Mouse (Mus musculus) kidney, embryonic 16.5 days (tissue): Measurements from ENCODE around the gene Rgs16. TPM values are rescaled to one million over a fixed set of nuclear protein-coding genes. Genes with fewer than 3 reads are reported as not detected.

Source experiments
- ATAC-seq: fragments of 200-750 bp; cut with Nextera tagmentation; 2 replicates; pipeline ENCODE4 v1.8.0; 2017; ENCODE audit warnings: moderate TSS enrichment; ENCODE audit not compliant: low FRiP score, low TSS enrichment
- H3K27ac ChIP-seq: fragments of 300-500 bp; sonication (generic); 2 replicates; pipeline ENCODE4 v1.5.1; 2014; ENCODE audit warnings: low read length
- H3K27me3 ChIP-seq: fragments of 300-500 bp; sonication (generic); 2 replicates; pipeline ENCODE4 v1.6.1; 2014; ENCODE audit warnings: low read length, control low read depth, mixed read lengths; ENCODE audit not compliant: insufficient read depth
- H3K36me3 ChIP-seq: fragments of 300-500 bp; sonication (generic); 2 replicates; pipeline ENCODE4 v1.6.1; 2014; ENCODE audit warnings: low read length, control low read depth, mixed read lengths; ENCODE audit not compliant: insufficient read depth
- H3K4me1 ChIP-seq: fragments of 300-500 bp; sonication (generic); 2 replicates; pipeline ENCODE4 v1.6.1; 2014; ENCODE audit warnings: low read length, control low read depth, mixed read lengths; ENCODE audit not compliant: insufficient read depth
- H3K4me2 ChIP-seq: fragments of 300-500 bp; sonication (generic); replicated peaks from 2 replicates; pipeline ENCODE4 v1.6.1; 2014; ENCODE audit warnings: low read depth, low read length
- H3K4me3 ChIP-seq: fragments of 300-500 bp; sonication (generic); 2 replicates; pipeline ENCODE4 v1.5.1; 2014; ENCODE audit warnings: mild to moderate bottlenecking, low read length
- H3K9ac ChIP-seq: fragments of 300-500 bp; sonication (generic); replicated peaks from 2 replicates; pipeline ENCODE4 v1.6.1; 2014; ENCODE audit warnings: low read length
- H3K9me3 ChIP-seq: fragments of 300-500 bp; sonication (generic); 2 replicates; pipeline ENCODE4 v1.6.1; 2016; ENCODE audit warnings: low read length, control low read depth
- WGBS: fragments of 180-500 bp; shearing (Covaris S2); extraction: QIAGEN DNeasy Blood & Tissue Kit; methylation state at CpG from one replicate; pipeline ENCODE4 v1.1.7; 2014; 5-methylcytosine and 5-hydroxymethylcytosine counted together
- polyA plus RNA-seq: library from polyadenylated mRNA; unstranded; fragments of >200 nt; fragmentation: Nextera tagmentation; extraction: Ambion mirVana; gene quantifications from 2 replicates; pipeline ENCODE4 v1.2.1, GENCODE M21; 2015

Rgs16 gene
- polyA plus RNA-seq, 1 experiment from 2014 or later, result 4.5 TPM

DNA sequence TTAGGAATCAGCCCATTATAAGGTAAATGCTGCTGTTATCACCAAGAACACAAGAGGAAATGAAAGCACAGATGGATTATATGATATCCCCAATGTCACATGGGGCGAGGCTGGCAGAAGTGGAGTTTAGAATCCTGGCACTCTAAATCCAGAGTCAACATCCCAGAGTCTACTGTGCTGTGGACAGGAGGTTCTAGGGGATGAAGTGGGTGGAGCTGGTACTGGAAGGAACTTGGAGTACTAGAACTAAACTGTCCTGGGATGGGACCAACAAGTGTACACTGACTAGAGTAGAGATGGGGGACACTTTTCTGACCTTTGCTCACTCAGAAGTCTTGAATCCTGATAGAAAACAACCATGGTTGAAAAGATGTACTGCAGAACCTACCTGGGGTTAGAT lies 38.7 kb upstream of the Rgs16 start:
- ATAC-seq, result no peak
- no peak overlapping the region for H3K4me3 ChIP-seq
- no peaks in the 10 kb centered on the region for H3K27me3 ChIP-seq
- WGBS, result 94% methylated on average over 1 of the region's 1 CpGs
- H3K9ac ChIP-seq, result no peak overlapping the region
- H3K4me1 ChIP-seq, result peaks cover 24% of the 10 kb centered on the region
- H3K9me3 ChIP-seq, result no peaks in the 10 kb centered on the region
- H3K36me3 ChIP-seq, result no peaks in the 10 kb centered on the region
- no peak overlapping the region for H3K4me2 ChIP-seq
- H3K27ac ChIP-seq, result no peak overlapping the region

GRCm38 (mm10) chr1:153702166-153702852 lies 37.8 kb upstream of the Rgs16 start:
- ATAC-seq, result no peak

DNA sequence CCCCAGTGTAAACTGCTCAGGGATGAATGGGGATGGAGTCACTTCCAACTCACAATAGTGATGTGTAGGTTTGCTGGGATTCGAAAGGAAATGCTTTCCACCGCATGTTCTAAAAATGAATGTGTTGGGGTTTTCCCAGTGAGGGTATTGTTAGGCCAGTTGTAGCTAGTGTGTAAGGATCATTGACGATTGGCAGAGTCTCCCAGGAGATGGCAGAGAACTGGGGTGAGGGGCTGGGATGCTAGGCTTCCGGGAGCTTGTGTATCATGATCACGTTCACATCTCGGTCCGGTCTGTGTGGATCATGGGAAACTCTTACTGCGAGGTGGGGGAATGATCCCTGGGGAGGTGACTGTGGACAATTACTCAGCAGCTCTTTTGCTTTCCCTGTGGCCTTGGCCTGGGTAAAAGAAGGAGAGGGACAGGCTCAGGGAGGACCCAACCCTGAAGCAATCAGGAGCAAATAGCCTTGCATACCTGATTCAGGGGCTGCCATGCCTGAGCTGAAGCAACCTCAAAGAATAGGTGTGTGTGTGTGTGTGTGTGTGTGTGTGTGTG lies 37.2 kb upstream of the Rgs16 start:
- WGBS, result 67% methylated on average over 8 of the region's 8 CpGs
- no peaks in the 10 kb centered on the region for H3K36me3 ChIP-seq

More at GRCm38 (mm10) chr1:153702166-153702852, 37.8 kb upstream of the Rgs16 start:
- H3K9ac ChIP-seq, result no peak overlapping the region
- no peaks in the 10 kb centered on the region for H3K36me3 ChIP-seq
- WGBS, result 81% methylated on average over 8 of the region's 8 CpGs
- H3K27me3 ChIP-seq, result no peaks in the 10 kb centered on the region
- peaks cover 24% of the 10 kb centered on the region for H3K4me1 ChIP-seq
- H3K27ac ChIP-seq, result no peak overlapping the region
- H3K9me3 ChIP-seq, result no peaks in the 10 kb centered on the region
- H3K4me3 ChIP-seq, result no peak overlapping the region
- no peak overlapping the region for H3K4me2 ChIP-seq

DNA sequence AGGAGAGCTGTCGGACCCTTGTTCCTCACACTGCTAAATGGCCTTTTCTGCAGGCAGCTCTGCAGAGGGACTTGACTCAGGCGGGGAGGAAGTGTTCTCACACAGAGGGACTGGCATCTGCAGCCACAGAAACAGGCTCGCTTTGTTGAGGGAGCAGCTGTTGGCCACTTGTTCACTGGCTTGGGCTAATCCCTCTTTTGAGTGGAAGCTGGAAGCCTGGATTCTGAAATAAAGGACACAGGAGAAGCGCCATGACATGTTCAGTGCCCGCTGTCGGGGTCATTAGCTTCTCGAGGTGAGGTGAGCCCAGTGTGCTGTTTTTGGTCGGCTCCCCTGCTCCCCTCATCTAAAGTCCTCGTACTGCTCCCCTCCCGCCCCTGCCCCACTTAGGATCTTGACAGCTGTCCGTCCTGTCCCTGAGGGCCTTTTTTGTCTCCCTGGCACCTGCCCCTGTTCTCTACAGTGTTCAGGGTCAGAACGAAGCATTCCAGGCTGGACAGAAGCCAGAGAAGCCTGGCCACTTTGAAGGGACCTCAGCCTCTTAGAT lies 36.6 kb upstream of the Rgs16 start:
- Histone ChIP-seq H3K9me3 (no peaks in the 10 kb centered on the region), H3K36me3 (no peaks in the 10 kb centered on the region), H3K27ac (no peak overlapping the region), H3K4me2 (no peak overlapping the region), H3K27me3 (no peaks in the 10 kb centered on the region), H3K4me1 (peaks cover 19% of the 10 kb centered on the region), H3K4me3 (no peak overlapping the region), H3K9ac (no peak overlapping the region)
- WGBS, result 26% methylated on average over 12 of the region's 12 CpGs
- no peak for ATAC-seq

More for the DNA sequence above, 37.2 kb upstream of the Rgs16 start:
- H3K9me3 ChIP-seq, result no peaks in the 10 kb centered on the region
- H3K4me1 ChIP-seq, result peaks cover 24% of the 10 kb centered on the region
- H3K4me2 ChIP-seq, result no peak overlapping the region
- H3K9ac ChIP-seq, result no peak overlapping the region
- H3K27ac ChIP-seq, result no peak overlapping the region
- no peak overlapping the region for H3K4me3 ChIP-seq
- no peak for ATAC-seq
- H3K27me3 ChIP-seq, result no peaks in the 10 kb centered on the region

DNA sequence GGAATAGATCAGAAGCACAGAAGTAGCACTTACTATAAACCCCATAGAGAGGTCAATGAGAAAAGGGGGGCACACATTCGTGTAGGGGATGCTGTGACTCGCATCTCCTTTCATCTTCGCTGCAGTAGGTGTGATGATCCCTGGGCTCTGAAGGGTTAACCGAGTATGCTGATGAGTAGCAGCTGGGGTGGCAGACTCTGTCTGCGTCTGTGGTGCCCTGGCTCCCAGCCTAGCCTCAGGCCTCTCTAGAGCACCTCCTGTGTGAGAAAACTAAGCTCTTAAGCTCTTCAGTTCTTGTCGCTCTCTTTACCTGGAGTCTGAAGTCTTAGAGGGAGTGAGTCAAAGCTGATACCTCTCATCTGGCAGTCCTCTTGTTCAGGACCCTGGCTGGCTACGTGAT lies 36.0 kb upstream of the Rgs16 start:
- 21% methylated on average over 7 of the region's 7 CpGs for WGBS
- Histone ChIP-seq H3K4me1 (peaks cover 13% of the 10 kb centered on the region), H3K9me3 (no peaks in the 10 kb centered on the region), H3K9ac (no peak overlapping the region), H3K4me3 (no peak overlapping the region), H3K27me3 (no peaks in the 10 kb centered on the region), H3K4me2 (no peak overlapping the region), H3K36me3 (no peaks in the 10 kb centered on the region), H3K27ac (no peak overlapping the region)
- ATAC-seq, result no peak

GRCm38 (mm10) chr1:153704996-153705395 lies 35.2 kb upstream of the Rgs16 start:
- peaks cover 12% of the 10 kb centered on the region for H3K4me1 ChIP-seq
- WGBS, result 31% methylated on average over 3 of the region's 3 CpGs

DNA sequence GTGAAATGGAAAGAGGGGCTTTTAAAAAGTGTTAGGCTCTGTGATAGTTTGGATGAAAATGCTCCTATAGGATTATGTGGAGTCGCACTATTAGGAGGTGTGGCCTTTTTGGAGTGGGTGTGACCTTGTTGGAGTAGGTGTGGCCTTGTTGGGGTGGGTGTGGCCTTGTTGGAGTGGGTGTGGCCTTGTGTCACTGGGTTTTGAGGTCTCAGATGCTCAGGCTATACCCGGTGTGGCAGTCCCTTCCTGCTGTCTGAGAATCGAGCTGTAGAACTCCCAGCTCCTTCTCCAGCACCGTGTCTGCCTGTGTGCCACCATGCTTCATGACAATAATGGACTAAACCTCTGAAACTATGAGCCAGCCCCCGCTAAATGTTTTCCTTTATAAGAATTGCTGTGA lies 31.5 kb upstream of the Rgs16 start:
- H3K36me3 ChIP-seq, result no peaks in the 10 kb centered on the region
- H3K9ac ChIP-seq, result no peak overlapping the region
- no peak for ATAC-seq
- H3K27me3 ChIP-seq, result no peaks in the 10 kb centered on the region
- no peak overlapping the region for H3K27ac ChIP-seq
- peaks cover 12% of the 10 kb centered on the region for H3K4me1 ChIP-seq
- H3K4me3 ChIP-seq, result no peak overlapping the region
- no peak overlapping the region for H3K4me2 ChIP-seq
- H3K9me3 ChIP-seq, result no peaks in the 10 kb centered on the region
- WGBS, result 90% methylated on average over 5 of the region's 5 CpGs

More at GRCm38 (mm10) chr1:153704996-153705395, 35.2 kb upstream of the Rgs16 start:
- no peak overlapping the region for H3K4me3 ChIP-seq
- no peak overlapping the region for H3K27ac ChIP-seq
- H3K27me3 ChIP-seq, result no peaks in the 10 kb centered on the region
- no peaks in the 10 kb centered on the region for H3K9me3 ChIP-seq
- H3K36me3 ChIP-seq, result no peaks in the 10 kb centered on the region
- H3K4me2 ChIP-seq, result no peak overlapping the region
- ATAC-seq, result no peak
- no peak overlapping the region for H3K9ac ChIP-seq

DNA sequence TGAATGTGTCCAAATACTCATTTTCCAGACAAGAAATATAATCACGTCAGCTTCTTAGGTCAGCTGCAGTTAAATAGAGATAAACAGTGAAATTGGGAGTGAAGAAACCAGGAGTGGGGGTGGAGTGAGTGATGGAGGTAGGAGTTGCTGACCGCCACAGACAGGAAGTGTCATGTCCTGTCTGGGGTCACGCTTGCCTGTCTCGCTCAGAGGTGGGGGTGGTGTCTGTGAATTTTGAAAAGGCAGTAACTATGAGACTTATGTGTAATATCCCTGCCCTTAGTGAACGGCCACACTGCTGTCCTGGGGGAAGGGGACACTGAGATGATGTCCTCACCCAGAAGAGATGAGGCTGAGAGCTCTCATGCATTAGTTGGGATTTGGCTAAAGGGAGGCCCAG lies 30.7 kb upstream of the Rgs16 start:
- no peak overlapping the region for H3K27ac ChIP-seq
- no peaks in the 10 kb centered on the region for H3K36me3 ChIP-seq
- WGBS, result 12% methylated on average over 5 of the region's 5 CpGs
- no peaks in the 10 kb centered on the region for H3K9me3 ChIP-seq
- no peak overlapping the region for H3K9ac ChIP-seq
- peaks cover 8% of the 10 kb centered on the region; the same call in 1 of the 2 replicates for H3K4me1 ChIP-seq
- no peak for ATAC-seq
- H3K4me2 ChIP-seq, result no peak overlapping the region
- no peak overlapping the region for H3K4me3 ChIP-seq
- H3K27me3 ChIP-seq, result no peaks in the 10 kb centered on the region

GRCm38 (mm10) chr1:153711544-153712262 lies 28.4 kb upstream of the Rgs16 start:
- H3K9ac ChIP-seq, result no peak overlapping the region
- no peak for ATAC-seq
- H3K36me3 ChIP-seq, result no peaks in the 10 kb centered on the region
- H3K27me3 ChIP-seq, result no peaks in the 10 kb centered on the region
- peaks cover 8% of the 10 kb centered on the region; the same call in 1 of the 2 replicates for H3K4me1 ChIP-seq
- H3K4me2 ChIP-seq, result no peak overlapping the region
- no peak overlapping the region for H3K4me3 ChIP-seq
- WGBS, result 72% methylated on average over 3 of the region's 3 CpGs
- no peaks in the 10 kb centered on the region for H3K9me3 ChIP-seq
- no peak overlapping the region for H3K27ac ChIP-seq
